Mouse (Mus musculus): ENCODE results near the gene Ucn3.

GRCm38 (mm10) chr13:3945249-3945648, at the start of gene Ucn3:
- no peak for TF ChIP-seq CTCF (IDR thresholded peaks at IDR 0.05; ENCODE audit: low read depth, low read length)
- TF ChIP-seq POLR2A (IDR thresholded peaks at IDR 0.05; ENCODE audit: insufficient read depth, low read length): no peak
